Mouse (Mus musculus) liver, embryonic 13.5 days (tissue): ENCODE measurements around the gene Cap1. TPM values are rescaled to one million over a fixed set of nuclear protein-coding genes. Genes with fewer than 3 reads are reported as not detected.
A peak's percentile ranks its signal among the peaks of the same experiment; 100 is the strongest.

Experiments
- ATAC-seq: fragments of 200-750 bp; cut with Nextera tagmentation; 2 replicates; pipeline ENCODE4 v1.8.0; 2017; ENCODE audit warnings: low read depth, mild to moderate bottlenecking, moderate number of reproducible peaks, moderate library complexity
- DNase-seq: peaks from one replicate; pipeline ENCODE4 v3.0.0; 2022
- H3K27ac ChIP-seq: fragments of 300-500 bp; sonication (generic); 2 replicates; pipeline ENCODE4 v1.5.1; 2015; ENCODE audit warnings: moderate library complexity, mild to moderate bottlenecking, inconsistent platforms
- H3K27me3 ChIP-seq: fragments of 300-500 bp; sonication (generic); 2 replicates; pipeline ENCODE4 v1.6.1; 2015; ENCODE audit warnings: mild to moderate bottlenecking, inconsistent platforms
- H3K36me3 ChIP-seq: fragments of 300-500 bp; sonication (generic); 2 replicates; pipeline ENCODE4 v1.6.1; 2015; ENCODE audit warnings: mild to moderate bottlenecking, inconsistent platforms
- H3K4me1 ChIP-seq: fragments of 300-500 bp; sonication (generic); replicated peaks from 2 replicates; pipeline ENCODE4 v1.6.1; 2015; ENCODE audit warnings: inconsistent platforms
- H3K4me2 ChIP-seq: fragments of 300-500 bp; sonication (generic); 2 replicates; pipeline ENCODE4 v1.6.1; 2015; ENCODE audit warnings: inconsistent platforms, mild to moderate bottlenecking, moderate library complexity
- H3K4me3 ChIP-seq: fragments of 300-500 bp; sonication (generic); replicated peaks from 2 replicates; pipeline ENCODE4 v1.5.1; 2015; ENCODE audit warnings: mild to moderate bottlenecking, inconsistent platforms
- H3K9ac ChIP-seq: fragments of 300-500 bp; sonication (generic); 2 replicates; pipeline ENCODE4 v1.6.1; 2015; ENCODE audit warnings: mild to moderate bottlenecking, inconsistent platforms
- H3K9me3 ChIP-seq: fragments of 300-500 bp; sonication (generic); replicated peaks from 2 replicates; pipeline ENCODE4 v1.6.1; 2016; ENCODE audit warnings: inconsistent platforms
- WGBS: fragments of 180-500 bp; shearing (Covaris S2); methylation state at CpG from one replicate; pipeline ENCODE4 v1.1.7; 2015; ENCODE audit not compliant: insufficient replicate concordance; 5-methylcytosine and 5-hydroxymethylcytosine counted together
- polyA plus RNA-seq: library from polyadenylated mRNA; unstranded; fragments of >200 nt; fragmentation: Nextera tagmentation; extraction: Ambion mirVana; gene quantifications from 2 replicates; pipeline ENCODE4 v1.2.1, GENCODE M21; 2015

The Cap1 gene
- polyA plus RNA-seq = 29.1 and 35.8 TPM in 2 replicates

DNA sequence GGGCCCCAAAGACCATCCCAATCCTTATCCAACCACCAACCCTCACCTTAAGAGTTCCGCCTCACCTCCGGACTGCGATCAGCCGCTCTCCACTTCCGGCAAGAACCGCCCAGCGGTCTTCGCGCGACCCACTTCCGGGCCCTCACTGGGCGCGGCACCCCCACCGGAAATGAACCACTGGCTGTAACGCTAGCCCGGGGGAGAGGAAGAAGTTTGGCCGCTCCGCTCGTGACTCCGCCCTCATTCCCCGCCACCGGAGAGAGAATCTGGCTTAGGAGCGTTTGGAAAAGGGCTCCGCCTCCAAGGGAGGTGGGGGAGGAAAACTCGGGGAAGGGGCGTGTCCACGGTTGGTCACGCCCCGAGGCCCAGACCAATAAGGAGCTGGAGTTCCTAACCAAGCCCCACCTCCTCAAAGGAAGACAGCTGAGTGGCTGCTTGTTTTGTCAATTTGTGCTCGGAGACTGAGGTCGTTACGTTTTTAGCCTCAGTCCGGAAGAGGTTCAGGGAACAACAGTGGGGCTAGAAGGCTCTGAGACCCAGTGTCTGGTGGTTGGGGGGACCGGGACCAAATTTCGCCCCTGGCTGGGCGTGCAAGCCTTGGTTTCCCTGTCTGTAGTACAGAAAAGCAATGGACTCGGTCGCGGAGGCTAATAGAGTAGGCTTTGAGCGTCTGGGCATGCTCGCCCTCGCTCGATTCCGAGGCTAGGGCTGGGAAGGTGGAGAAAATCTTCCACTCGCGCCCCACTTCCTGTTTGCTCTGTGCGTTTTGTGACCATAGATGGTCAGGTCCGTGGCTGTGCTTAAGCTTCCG is at the start of gene Cap1:
TSS of gene Cap1 (minus strand) at position 289 of the 811 bp plus-strand sequence.
- WGBS = under 1% methylated on average over 49 of the region's 49 CpGs
- Histone ChIP-seq H3K4me1 (peaks cover 56% of the 10 kb centered on the region), H3K9ac (peak within 1 kb of the TSS; percentile 91), H3K27me3 (no peaks in the 10 kb centered on the region), H3K9me3 (no peaks in the 10 kb centered on the region), H3K4me3 (peak within 1 kb of the TSS; percentile 87), H3K27ac (peak within 1 kb of the TSS; percentile 99), H3K36me3 (no peaks in the 10 kb centered on the region), H3K4me2 (peak within 1 kb of the TSS; percentile 88)
- ATAC-seq (peak; percentile 92), DNase-seq (peak; percentile 98)

DNA sequence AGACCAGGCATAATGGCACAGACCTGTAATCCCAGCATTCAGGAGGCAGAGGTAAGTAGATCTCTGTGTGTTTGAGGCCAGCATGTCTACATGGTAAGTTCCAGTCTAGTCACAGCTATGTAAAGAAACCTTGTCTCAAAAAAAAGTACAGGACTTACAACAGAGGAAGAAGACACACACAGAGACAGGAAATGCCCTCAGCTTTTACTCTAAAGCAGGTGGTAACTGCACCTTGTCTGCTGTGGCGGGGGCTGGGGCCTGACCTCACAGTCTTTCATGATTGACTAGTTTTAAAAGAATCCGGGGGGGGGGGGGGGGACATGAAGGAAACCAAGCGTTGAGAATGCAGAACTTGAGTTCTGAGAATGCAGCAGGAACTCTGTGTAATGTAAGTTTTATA is 48.0 kb upstream of the Cap1 start:
- Histone ChIP-seq H3K27me3 (no peaks in the 10 kb centered on the region), H3K4me1 (peaks cover 6% of the 10 kb centered on the region; the same call in 1 of the 2 replicates), H3K27ac (no peak overlapping the region), H3K4me3 (no peak overlapping the region), H3K9me3 (no peaks in the 10 kb centered on the region), H3K9ac (no peak overlapping the region), H3K36me3 (no peaks in the 10 kb centered on the region), H3K4me2 (no peak overlapping the region)
- ATAC-seq (no peak), DNase-seq (no peak)
- WGBS = 13% methylated on average over 3 of the region's 3 CpGs

DNA sequence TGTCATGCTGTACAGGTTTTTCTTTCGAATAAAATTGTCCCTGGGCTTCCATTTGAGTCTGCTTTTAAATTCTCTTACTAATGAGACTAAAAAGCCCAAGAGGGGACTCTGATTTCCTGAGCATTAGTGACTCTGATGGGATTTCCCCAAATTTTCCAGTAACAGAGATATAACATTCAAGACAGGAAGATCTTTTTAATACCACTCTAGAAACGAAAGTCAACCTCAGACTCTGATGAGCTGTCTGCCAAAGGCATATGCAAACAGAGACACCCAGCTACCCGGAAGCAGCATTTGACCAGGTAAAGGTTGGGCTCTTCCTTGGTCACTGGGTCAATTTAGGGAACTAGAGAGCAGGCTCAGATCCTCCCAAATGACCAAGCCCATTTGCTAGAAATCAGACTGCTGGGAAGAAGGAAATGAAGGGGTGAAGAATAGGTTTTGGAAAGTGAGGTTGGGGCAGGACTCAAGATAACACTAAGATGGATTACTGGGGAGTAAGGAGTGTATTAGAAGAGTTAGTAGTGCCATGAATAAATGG is 47.3 kb upstream of the Cap1 start:
- H3K27me3 ChIP-seq = no peaks in the 10 kb centered on the region
- H3K9ac ChIP-seq = no peak overlapping the region
- peaks cover 6% of the 10 kb centered on the region; the same call in 1 of the 2 replicates for H3K4me1 ChIP-seq
- ATAC-seq = no peak
- H3K9me3 ChIP-seq = no peaks in the 10 kb centered on the region
- WGBS = 43% methylated on average over 3 of the region's 3 CpGs
- H3K27ac ChIP-seq = no peak overlapping the region
- no peaks in the 10 kb centered on the region for H3K36me3 ChIP-seq
- H3K4me2 ChIP-seq = no peak overlapping the region
- no peak overlapping the region for H3K4me3 ChIP-seq
- no peak for DNase-seq

DNA sequence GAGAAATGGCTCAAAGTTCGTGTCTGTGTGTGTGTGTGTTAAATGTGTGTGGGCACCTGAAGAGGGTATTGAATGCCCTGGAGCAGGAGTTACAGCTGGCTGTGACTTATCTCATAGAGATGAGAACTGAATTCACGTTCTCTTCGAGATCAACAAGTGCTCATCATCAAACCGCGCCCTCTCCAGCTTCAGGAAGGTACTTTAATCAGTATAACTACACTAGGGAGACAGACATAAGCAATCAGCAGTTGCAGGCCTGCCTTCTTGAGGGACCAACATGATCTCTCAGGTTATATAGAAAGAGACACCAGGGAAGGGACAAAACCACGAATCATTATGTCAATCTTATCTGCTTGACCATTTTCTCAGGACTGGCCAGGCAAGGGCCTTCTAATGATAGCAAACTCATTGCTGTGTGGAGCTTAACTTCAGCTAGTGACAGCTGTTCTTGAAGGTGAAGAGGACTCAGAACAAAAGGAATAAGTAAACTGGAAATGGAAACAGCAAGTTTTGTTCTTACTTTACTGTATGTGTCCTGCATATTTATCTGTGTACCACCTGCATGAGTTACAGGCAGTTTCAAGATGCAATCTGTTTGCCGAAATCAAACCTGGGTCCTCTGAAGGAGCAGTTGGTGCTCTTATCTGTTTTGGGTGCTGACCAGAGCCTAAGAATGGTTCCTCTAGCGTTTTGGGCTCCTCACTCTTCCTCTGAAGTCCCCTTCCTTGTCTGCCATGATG is 46.6 kb upstream of the Cap1 start:
- DNase-seq (no peak), ATAC-seq (no peak)
- Histone ChIP-seq H3K36me3 (no peaks in the 10 kb centered on the region), H3K27me3 (no peaks in the 10 kb centered on the region), H3K4me1 (peaks cover 6% of the 10 kb centered on the region; the same call in 1 of the 2 replicates), H3K4me2 (no peak overlapping the region), H3K9me3 (no peaks in the 10 kb centered on the region), H3K27ac (no peak overlapping the region), H3K9ac (no peak overlapping the region), H3K4me3 (no peak overlapping the region)
- 29% methylated on average over 8 of the region's 8 CpGs for WGBS

DNA sequence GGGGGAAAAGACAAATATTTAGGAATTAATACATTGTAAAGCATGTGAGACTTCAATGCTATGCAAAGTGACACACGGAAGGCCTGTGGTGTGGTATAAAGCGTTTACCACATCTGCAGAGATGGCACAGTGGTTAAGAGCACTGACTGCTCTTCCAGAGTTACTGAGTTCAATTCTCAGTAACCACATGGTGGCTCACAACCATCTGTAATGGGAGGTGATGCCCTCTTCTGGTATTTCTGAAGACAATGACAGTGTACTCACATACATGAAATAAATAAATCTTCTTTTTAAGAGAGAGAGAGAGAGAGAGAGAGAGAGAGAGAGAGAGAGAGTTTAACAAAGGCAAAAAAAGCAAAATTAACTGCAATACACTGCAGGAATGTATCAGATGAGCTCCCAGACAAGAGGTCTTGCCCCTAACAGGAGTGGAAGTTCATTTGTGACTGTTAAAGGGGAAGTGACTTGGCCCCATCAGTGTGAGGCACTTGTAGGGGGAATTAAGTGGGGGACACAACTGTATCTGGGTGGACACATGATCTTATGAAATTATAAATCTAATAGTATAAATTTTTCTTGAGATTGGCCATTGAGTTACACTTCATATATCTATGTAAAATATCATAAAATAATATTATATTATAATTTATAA is 45.2 kb upstream of the Cap1 start:
- no peaks in the 10 kb centered on the region for H3K27me3 ChIP-seq

DNA sequence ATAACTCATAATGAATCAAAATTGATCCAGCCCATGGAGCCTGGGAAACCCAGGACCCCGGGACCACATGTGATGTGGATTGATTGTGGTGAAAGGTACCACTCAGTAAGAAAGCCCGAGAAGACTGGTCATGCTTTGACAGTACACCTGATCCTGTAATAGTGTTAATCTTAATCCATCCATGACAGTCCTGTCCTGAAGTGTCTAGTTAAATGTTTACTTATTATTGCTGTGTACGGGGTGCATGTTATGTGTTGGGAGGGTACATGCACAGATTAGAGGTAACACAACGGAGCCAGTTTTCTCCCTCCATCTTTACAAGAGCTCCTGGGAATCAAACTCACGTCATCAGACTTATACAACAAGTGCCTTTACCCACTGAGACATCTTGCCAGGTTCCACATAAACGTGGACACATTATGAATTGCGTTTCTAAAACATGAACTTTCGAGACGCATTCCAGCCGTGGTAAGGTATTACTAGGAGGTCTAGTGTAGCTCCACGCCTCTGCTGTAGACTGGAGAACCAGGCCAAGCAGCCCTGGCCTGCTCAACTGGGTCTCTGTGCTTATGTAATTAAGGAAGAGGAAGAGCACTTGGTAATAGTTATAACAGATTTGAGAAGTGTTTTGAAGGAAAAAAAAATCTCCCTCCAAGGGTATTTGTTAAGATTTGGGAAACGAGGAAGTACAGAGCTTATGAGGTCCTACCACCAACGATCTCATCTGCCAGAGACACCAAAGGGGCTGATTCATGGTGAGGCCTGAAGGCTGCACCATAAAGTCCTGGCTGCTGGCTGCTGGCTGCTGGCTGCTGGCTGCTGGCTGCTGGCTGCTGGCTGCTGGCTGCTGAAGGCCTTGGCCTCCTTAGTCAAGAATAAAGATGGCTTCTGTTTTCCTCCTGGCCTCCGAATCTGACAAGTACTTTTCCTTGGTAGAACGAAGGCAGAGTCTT is 37.8 kb upstream of the Cap1 start:
- no peak overlapping the region for H3K9ac ChIP-seq
- H3K27ac ChIP-seq = no peak overlapping the region
- H3K4me2 ChIP-seq = no peak overlapping the region
- H3K4me3 ChIP-seq = no peak overlapping the region
- H3K36me3 ChIP-seq = no peaks in the 10 kb centered on the region
- no peak for DNase-seq
- H3K4me1 ChIP-seq = no peaks in the 10 kb centered on the region
- ATAC-seq = no peak
- H3K9me3 ChIP-seq = no peaks in the 10 kb centered on the region
- H3K27me3 ChIP-seq = no peaks in the 10 kb centered on the region
- WGBS = 54% methylated on average over 15 of the region's 15 CpGs

More for the DNA sequence above, 45.2 kb upstream of the Cap1 start:
- Histone ChIP-seq H3K9me3 (no peaks in the 10 kb centered on the region), H3K36me3 (no peaks in the 10 kb centered on the region), H3K9ac (no peak overlapping the region), H3K4me2 (no peak overlapping the region), H3K27ac (no peak overlapping the region), H3K4me3 (no peak overlapping the region), H3K4me1 (peaks cover 6% of the 10 kb centered on the region; the same call in 1 of the 2 replicates)
- WGBS = 63% methylated on average over 2 of the region's 2 CpGs
- DNase-seq (no peak), ATAC-seq (no peak)

DNA sequence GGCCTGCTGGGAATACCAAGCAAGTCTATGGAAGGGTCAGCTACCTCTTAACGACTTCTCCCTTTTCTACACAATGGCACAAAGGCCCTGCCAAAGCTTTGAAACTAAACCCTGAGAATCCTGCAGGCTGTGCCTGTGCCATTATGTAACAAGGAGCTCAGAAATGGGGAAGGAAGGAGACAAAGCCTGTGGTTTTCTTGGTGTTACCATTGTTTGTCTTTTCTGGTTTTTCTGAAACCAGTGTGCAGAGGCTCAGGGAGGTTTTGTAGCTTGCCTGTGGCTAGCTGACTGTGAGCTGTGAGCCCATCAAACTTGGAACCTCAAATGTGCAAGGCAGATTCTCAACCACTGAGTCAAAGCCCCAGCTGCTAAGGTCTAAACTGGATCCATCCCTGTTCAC is 37.0 kb upstream of the Cap1 start:
- ATAC-seq = no peak
- H3K4me2 ChIP-seq = no peak overlapping the region
- H3K9ac ChIP-seq = no peak overlapping the region
- H3K27ac ChIP-seq = no peak overlapping the region
- H3K27me3 ChIP-seq = no peaks in the 10 kb centered on the region
- 5% methylated on average over 1 of the region's 1 CpGs for WGBS
- no peak overlapping the region for H3K4me3 ChIP-seq
- no peaks in the 10 kb centered on the region for H3K36me3 ChIP-seq
- no peak for DNase-seq
- H3K4me1 ChIP-seq = no peaks in the 10 kb centered on the region
- H3K9me3 ChIP-seq = no peaks in the 10 kb centered on the region

DNA sequence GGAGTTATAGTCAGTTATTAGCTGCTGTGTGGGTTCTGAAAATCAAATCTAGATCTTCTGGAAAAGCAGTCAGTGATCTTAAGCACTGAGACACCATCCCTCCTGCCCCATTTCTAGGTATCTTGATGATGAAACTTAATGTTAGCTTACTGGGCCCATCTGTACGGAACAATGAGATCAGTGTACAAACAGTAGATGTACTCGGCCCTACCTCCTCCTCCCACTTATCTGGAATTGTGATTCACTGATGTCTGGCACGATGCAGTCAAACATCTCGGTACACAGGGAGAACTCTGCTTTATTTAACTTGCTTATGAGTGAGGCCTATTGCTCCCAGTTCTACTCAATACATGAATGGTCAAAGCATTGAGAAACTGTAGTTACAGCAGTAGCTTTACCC is 30.1 kb upstream of the Cap1 start:
- Histone ChIP-seq H3K9me3 (no peaks in the 10 kb centered on the region), H3K27me3 (no peaks in the 10 kb centered on the region), H3K4me1 (no peaks in the 10 kb centered on the region), H3K36me3 (no peaks in the 10 kb centered on the region), H3K27ac (no peak overlapping the region), H3K4me3 (no peak overlapping the region), H3K9ac (no peak overlapping the region), H3K4me2 (no peak overlapping the region)
- DNase-seq (no peak), ATAC-seq (no peak)
- 65% methylated on average over 4 of the region's 4 CpGs for WGBS

DNA sequence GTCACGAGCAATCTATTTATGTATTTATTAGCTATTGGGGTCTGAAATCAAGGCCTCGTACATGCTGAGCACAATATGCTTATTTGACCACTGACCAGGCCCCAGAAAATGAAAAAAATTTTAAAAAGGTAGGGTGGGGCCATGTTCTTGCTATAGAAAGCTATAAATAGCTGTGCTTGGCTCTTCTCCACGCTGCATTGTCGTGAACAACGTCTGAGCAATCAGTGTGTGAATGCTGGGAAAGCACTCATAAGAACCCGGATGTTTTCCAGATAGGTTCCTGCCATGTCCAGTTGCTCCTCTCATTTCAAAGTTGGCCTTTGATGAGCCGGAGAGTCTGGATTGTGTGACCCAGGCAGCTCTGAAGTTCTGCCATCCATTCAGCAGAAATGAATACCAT is 28.3 kb upstream of the Cap1 start:
- DNase-seq = no peak
- H3K9ac ChIP-seq = no peak overlapping the region
- no peak overlapping the region for H3K4me3 ChIP-seq
- H3K4me2 ChIP-seq = no peak overlapping the region
- no peak for ATAC-seq
- WGBS = 66% methylated on average over 7 of the region's 7 CpGs
- no peaks in the 10 kb centered on the region for H3K27me3 ChIP-seq
- no peak overlapping the region for H3K27ac ChIP-seq
- H3K4me1 ChIP-seq = no peaks in the 10 kb centered on the region
- no peaks in the 10 kb centered on the region for H3K9me3 ChIP-seq
- no peaks in the 10 kb centered on the region for H3K36me3 ChIP-seq

DNA sequence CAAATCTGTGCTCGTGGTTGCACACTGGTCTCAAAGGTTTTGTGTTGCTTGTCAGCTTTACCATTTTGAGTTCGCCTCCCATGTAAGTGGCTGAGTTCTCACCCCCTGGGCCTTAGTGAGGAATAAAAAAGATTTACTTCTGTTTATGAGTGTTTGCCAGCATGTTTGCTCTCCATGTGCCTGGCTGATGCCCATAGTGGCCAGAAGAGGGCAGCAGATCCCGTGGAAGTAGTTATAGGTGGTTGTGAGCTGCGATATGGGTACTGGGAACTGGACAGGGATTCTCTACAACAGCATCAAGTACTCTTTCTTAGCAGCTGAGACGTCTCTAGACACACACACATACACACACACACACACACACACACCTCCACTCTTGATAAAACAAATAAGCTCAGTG is 26.8 kb upstream of the Cap1 start:
- H3K36me3 ChIP-seq = no peaks in the 10 kb centered on the region
- no peak overlapping the region for H3K4me3 ChIP-seq
- no peak overlapping the region for H3K27ac ChIP-seq
- no peak overlapping the region for H3K9ac ChIP-seq
- H3K9me3 ChIP-seq = no peaks in the 10 kb centered on the region
- WGBS = 55% methylated on average over 5 of the region's 5 CpGs
- no peaks in the 10 kb centered on the region for H3K4me1 ChIP-seq
- no peaks in the 10 kb centered on the region for H3K27me3 ChIP-seq
- DNase-seq = no peak
- ATAC-seq = no peak
- no peak overlapping the region for H3K4me2 ChIP-seq
